Mouse (Mus musculus) lung, postnatal 14 days (tissue): Measurements from ENCODE around the gene Cldn19.

Experiments
- DNase-seq: peaks from one replicate; pipeline ENCODE4 v3.0.0; 2021

Cldn19 gene

GRCm38 (mm10) chr4:119305418-119305817, 50.2 kb downstream of the Cldn19 start:
- DNase-seq, result no peak
